Mouse (Mus musculus): ENCODE results near the gene Ski. TPM values are rescaled to one million over a fixed set of nuclear protein-coding genes. Genes with fewer than 3 reads are reported as not detected.

Gene Ski
- total and polyA plus RNA-seq, 3 experiments = 34.9 to 56.8 (median 56.7) TPM

GRCm38 (mm10) chr4:155107886-155108285 lies 114.5 kb downstream of the Ski start:
- H3K27me3 ChIP-seq (ENCODE audit: control insufficient read depth, insufficient read depth, low read length) = no peaks in the 10 kb centered on the region
- no peaks in the 10 kb centered on the region for H3K36me3 ChIP-seq (ENCODE audit: control insufficient read depth, insufficient read depth, low read length)
- 77% methylated on average over 4 of the region's 4 CpGs for WGBS
- H3K4me1 ChIP-seq (ENCODE audit: control insufficient read depth, insufficient read depth, low read length) = no peaks in the 10 kb centered on the region
- TF ChIP-seq POLR2A (IDR thresholded peaks at IDR 0.05; ENCODE audit: insufficient read depth, low read depth, low read length) (no peak), CTCF (IDR thresholded peaks at IDR 0.05) (no peak), EP300 (IDR thresholded peaks at IDR 0.05; ENCODE audit: insufficient read depth, low read depth, low read length) (no peak)
- DNase-seq = no peak
- no peak overlapping the region for H3K27ac ChIP-seq
- intact Hi-C loops (cut with DNase I) = no loop called here
- no peak overlapping the region for H3K9ac ChIP-seq (ENCODE audit: low read depth, low read length)
- H3K4me3 ChIP-seq = no peak overlapping the region
- no peaks in the 10 kb centered on the region for H3K79me2 ChIP-seq (replicated peaks; ENCODE audit: control insufficient read depth, insufficient read depth, low read length)

Other genes starting within 250 kb of the Ski start
- not detected for gene Plch2, start 165.8 kb downstream of the Ski start, total RNA-seq (2021)
- 0.06 and 1.1 TPM in 2 replicates for gene Plch2, start 165.8 kb downstream of the Ski start, polyA plus RNA-seq (2012; rRNA removed)
- gene Pex10, start 155.6 kb downstream of the Ski start, total RNA-seq (2021) = 10 to 100 TPM; 18.4 to 19.4 TPM
- gene Pex10, start 155.6 kb downstream of the Ski start, polyA plus RNA-seq (2012; rRNA removed) = 26.5 and 26.7 TPM in 2 replicates
- 10 to 100 TPM; 67.6 to 74.7 TPM for gene Rer1, start 136.2 kb downstream of the Ski start, total RNA-seq (2021)
- gene Rer1, start 136.2 kb downstream of the Ski start, polyA plus RNA-seq (2012; rRNA removed) = 54.7 and 102 TPM in 2 replicates
- gene Morn1, start 136.0 kb downstream of the Ski start, total RNA-seq (2021) = 1 to 10 TPM; 1.1 to 1.3 TPM
- gene Morn1, start 136.0 kb downstream of the Ski start, polyA plus RNA-seq (2012; rRNA removed) = 2.5 and 2.6 TPM in 2 replicates
- 10 to 100 TPM; 14.4 to 16.7 TPM for gene Faap20, start 27.2 kb upstream of the Ski start, total RNA-seq (2021)
- 26.7 and 30.3 TPM in 2 replicates for gene Faap20, start 27.2 kb upstream of the Ski start, polyA plus RNA-seq (2012; rRNA removed)
- 1 to 10 TPM; 2.3 to 2.6 TPM for gene Prkcz, start 138.8 kb upstream of the Ski start, total RNA-seq (2021)
- gene Prkcz, start 138.8 kb upstream of the Ski start, polyA plus RNA-seq (2012; rRNA removed) = 1.5 and 2.3 TPM in 2 replicates
- gene Gabrd, start 175.5 kb upstream of the Ski start, total RNA-seq (2021) = not detected
- 0.06 and 0.32 TPM in 2 replicates for gene Gabrd, start 175.5 kb upstream of the Ski start, polyA plus RNA-seq (2012; rRNA removed)
- under 1 TPM; 0.26 to 0.32 TPM for gene Cfap74, start 186.6 kb upstream of the Ski start, total RNA-seq (2021)
- gene Cfap74, start 186.6 kb upstream of the Ski start, polyA plus RNA-seq (2012; rRNA removed) = 0.67 and 0.78 TPM in 2 replicates
- 10 to 100 TPM in 1 of 2 experiments, 1 to 10 TPM in 1; 7.0 to 11.2 TPM for gene Tmem52, start 246.5 kb upstream of the Ski start, total RNA-seq (2021)
- 2.1 and 4.8 TPM in 2 replicates for gene Tmem52, start 246.5 kb upstream of the Ski start, polyA plus RNA-seq (2012; rRNA removed)

All from heart, adult 2 months (tissue).